Mouse (Mus musculus): ENCODE measurements around the gene Tsc22d4.

DNA sequence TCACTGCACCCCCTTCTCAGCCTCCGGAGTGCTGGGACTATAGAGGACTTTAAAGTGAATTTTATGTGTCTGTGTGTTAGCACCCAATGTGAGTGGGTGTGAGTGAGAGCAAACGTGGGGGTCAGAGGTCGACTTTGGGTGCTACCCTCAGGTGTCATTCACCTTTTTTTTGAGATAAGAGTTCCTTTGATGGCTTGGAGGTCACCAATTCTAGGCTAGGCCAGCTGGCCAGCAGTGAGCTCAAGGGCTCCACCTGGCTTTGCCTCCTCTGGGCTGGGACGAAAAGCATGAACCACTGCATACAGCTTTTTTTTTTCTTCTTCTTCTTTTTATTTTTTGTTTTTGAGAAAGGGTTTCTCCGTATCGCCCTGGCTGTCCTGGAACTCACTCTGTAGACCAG lies 18.8 kb upstream of the Tsc22d4 start:
- TF ChIP-seq CTCF (IDR thresholded peaks at IDR 0.05; ENCODE audit: insufficient read depth, low read length) (no peak), POLR2A (IDR thresholded peaks at IDR 0.05; ENCODE audit: borderline replicate concordance, extremely low read depth, low read depth, low read length) (no peak)
